Mouse (Mus musculus) testis, adult 10 weeks (tissue): Measurements from ENCODE around the gene Mapk8ip2. TPM values are rescaled to one million over a fixed set of nuclear protein-coding genes. Genes with fewer than 3 reads are reported as not detected.

Experiments used
- polyA plus RNA-seq: library from polyadenylated mRNA; stranded (reverse); fragments of 350-450 nt; fragmentation: Illumina TruSeq; extraction: RNeasy Lipid Tissue Mini Kit (QIAGEN cat#74804); gene quantifications from one replicate; pipeline ENCODE4 v1.2.3, GENCODE M21; 2014; ENCODE audit warnings: low read depth, low replicate concordance

Gene Mapk8ip2
- 2.8 TPM for polyA plus RNA-seq

DNA sequence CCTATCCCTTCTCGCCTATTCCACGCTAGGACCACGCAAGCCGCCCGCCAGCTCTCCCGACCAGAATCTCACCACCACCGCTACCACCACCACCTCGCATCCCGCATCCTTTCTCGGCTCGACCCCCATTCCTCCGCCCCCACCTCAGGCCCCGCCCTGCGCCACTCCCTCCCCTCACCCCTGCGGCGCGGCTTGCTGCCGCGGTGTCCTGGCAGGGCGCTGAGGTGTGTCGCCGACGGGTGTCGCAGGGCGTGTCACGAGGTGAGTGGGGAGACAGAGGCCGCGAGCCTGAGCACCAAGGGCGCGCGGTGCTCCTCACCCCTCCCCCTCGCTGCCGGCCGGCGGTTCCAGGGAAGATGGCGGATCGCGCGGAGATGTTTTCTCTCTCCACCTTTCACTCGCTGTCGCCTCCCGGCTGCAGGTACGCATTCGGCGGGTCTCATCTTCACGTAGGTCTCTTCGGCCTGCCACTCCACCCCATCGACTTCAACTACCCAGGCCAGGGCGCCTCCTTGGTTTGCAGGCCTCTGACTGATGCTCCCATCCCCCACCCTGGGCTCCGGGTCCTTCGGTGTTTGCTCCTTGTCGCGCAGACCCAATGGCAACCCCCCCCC lies at the start of gene Mapk8ip2:
TSS of gene Mapk8ip2 (plus strand) at position 49 of the 614 bp plus-strand sequence.

GRCm38 (mm10) chr15:89410118-89410517 lies 43.6 kb upstream of the Mapk8ip2 start, which contains the start of gene Syce3:
Gene Syce3, minus strand, starts transcription at chr15:89410503.

DNA sequence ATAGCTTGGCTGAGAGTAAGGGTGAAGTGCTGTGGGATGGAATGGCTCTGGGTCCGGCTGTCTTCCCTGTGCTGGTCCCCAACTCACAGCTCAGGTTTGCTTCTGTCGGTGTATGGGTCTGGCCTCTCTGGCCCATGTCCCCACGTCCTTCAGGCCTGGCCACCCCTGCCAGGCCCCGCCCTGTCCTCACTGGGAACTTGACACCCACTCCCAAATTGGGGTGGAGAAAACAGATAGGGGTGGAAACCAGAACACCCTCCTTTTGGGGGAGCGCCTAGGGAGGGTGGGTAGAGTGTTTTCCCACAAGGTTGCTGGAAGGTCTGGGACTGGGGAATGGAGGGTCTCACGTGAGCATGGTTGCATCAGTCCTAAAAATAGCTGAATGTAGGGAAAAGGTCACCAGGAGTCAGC lies 28.0 kb upstream of the Mapk8ip2 start, which contains the start of gene Cpt1b:
TSS of gene Cpt1b (minus strand) at position 153 of the 411 bp plus-strand sequence.

GRCm38 (mm10) chr15:89429352-89430221 lies 24.1 kb upstream of the Mapk8ip2 start, which contains the start of the genes C730034F03Rik, Gm44502 and Chkb:
Gene C730034F03Rik, plus strand, starts transcription at chr15:89429589.
Gene Gm44502, minus strand, starts transcription at chr15:89429696.
Gene Chkb, minus strand, starts transcription at chr15:89429908.

GRCm38 (mm10) chr15:89477091-89477491 lies 23.4 kb downstream of the Mapk8ip2 start, which contains the start of gene Arsa:
Gene Arsa, minus strand, starts transcription at chr15:89477425.

DNA sequence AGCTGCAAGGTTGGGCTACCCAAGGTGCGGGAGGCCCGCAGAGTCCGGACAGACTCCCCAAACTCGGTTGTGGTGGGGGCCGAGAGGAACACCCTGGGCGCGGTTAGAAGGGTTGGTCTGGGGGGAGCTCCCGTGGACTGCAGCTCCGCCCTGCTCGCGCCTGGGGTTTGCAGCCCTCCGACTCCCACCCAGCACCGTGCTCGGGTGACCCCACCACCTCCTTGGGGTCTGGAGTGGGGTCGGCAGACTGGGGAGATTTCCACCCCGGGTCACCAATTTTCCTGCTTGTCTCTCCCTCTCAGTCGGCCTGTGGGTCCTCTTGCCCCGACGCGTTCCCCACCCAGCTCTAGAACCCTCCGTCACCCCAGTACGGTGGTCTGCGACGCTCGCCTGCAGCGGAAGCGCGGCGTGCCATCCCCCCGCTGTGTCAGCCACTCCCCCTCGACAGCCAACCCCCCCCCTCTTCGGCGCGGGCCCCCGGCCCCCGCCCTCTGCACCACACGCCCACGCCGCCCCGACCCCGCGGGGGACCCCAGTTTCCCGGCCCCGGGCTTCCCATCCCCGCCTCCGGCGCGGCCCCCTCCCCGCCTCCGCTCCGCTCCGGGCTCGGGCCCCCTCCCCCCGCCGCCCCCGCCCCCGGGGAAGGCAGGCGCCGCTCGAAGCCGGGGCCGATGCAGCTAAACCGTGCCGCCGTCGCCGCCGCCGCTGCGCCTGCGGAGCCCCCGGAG lies 45.4 kb downstream of the Mapk8ip2 start, which contains the start of gene Shank3:
TSS of gene Shank3 (plus strand) at position 663 of the 728 bp plus-strand sequence.

Other genes with a start within 250 kb of the Mapk8ip2 start
- gene Ppp6r2, start 242.4 kb upstream of the Mapk8ip2 start, polyA plus RNA-seq: 16.1 TPM
- 5.4 TPM for gene Sbf1, start 138.6 kb upstream of the Mapk8ip2 start, polyA plus RNA-seq
- gene Adm2, start 131.2 kb upstream of the Mapk8ip2 start, polyA plus RNA-seq: not detected
- gene Miox, start 119.5 kb upstream of the Mapk8ip2 start, polyA plus RNA-seq: 0.21 TPM
- gene Lmf2, start 98.3 kb upstream of the Mapk8ip2 start, polyA plus RNA-seq: 1.1 TPM
- gene Ncaph2, start 98.2 kb upstream of the Mapk8ip2 start, polyA plus RNA-seq: 9.2 TPM
- 0.62 TPM for gene Sco2, start 80.1 kb upstream of the Mapk8ip2 start, polyA plus RNA-seq
- gene Tymp, start 76.9 kb upstream of the Mapk8ip2 start, polyA plus RNA-seq: not detected
- gene Odf3b, start 74.6 kb upstream of the Mapk8ip2 start, polyA plus RNA-seq: not detected
- gene Klhdc7b, start 69.0 kb upstream of the Mapk8ip2 start, polyA plus RNA-seq: not detected
- 49.1 TPM for gene Syce3, start 43.4 kb upstream of the Mapk8ip2 start, polyA plus RNA-seq
- 21.4 TPM for gene Cpt1b, start 28.1 kb upstream of the Mapk8ip2 start, polyA plus RNA-seq
- gene C730034F03Rik, start 24.3 kb upstream of the Mapk8ip2 start, polyA plus RNA-seq: 8.2 TPM
- gene Gm44502, start 24.2 kb upstream of the Mapk8ip2 start, polyA plus RNA-seq: 0.28 TPM
- gene Chkb, start 24.0 kb upstream of the Mapk8ip2 start, polyA plus RNA-seq: 36.5 TPM
- 24.8 TPM for gene Arsa, start 23.5 kb downstream of the Mapk8ip2 start, polyA plus RNA-seq
- 0.06 TPM for gene Shank3, start 45.7 kb downstream of the Mapk8ip2 start, polyA plus RNA-seq
- 190 TPM for gene Acr, start 114.4 kb downstream of the Mapk8ip2 start, polyA plus RNA-seq
- gene Rabl2, start 138.0 kb downstream of the Mapk8ip2 start, polyA plus RNA-seq: 58.7 TPM